Mouse (Mus musculus) gastrocnemius, postnatal 25 days (tissue): Measurements from ENCODE around the gene Nsun5. TPM values are rescaled to one million over a fixed set of nuclear protein-coding genes. Genes with fewer than 3 reads are reported as not detected.
A peak's percentile ranks its signal among the peaks of the same experiment; 100 is the strongest.
"Not testable (repeated sequence)": the region's sequence is repeated elsewhere in the genome, so short reads cannot be mapped to it uniquely, and the experiment has no call there.

Experiments
- DNase-seq: peaks from one replicate; pipeline ENCODE4 v3.0.0; 2022
- long read RNA-seq, 2 experiments: library from polyadenylated mRNA; stranded (forward); transcript quantifications; one replicate each; pipeline ENCODE4 v2.0.0; 2021
- total RNA-seq, 2 experiments: library from RNA; stranded (reverse); gene quantifications; 1 replicate in 1 of 2; 2 replicates in 1 of 2; pipeline ENCODE4 v1.2.3; 2021

Gene Nsun5
- 10 to 100 TPM in 1 of 2 experiments, 1 to 10 TPM in 1; 8.9 to 10.2 TPM for total RNA-seq
- long read RNA-seq, experiment 1, transcript Nsun5-201 (10 exons, 2,243 nt), result major isoform, 14 of 24 reads
- long read RNA-seq, experiment 1, partial matches to known transcripts, result 6 of 24 reads
- long read RNA-seq, experiment 1, other reads (novel, unspliced or antisense), result 4 of 24 reads
- long read RNA-seq, experiment 2, transcript Nsun5-201 (10 exons, 2,243 nt), result major isoform, 9 of 17 reads
- long read RNA-seq, experiment 2, partial matches to known transcripts, result 5 of 17 reads
- long read RNA-seq, experiment 2, other reads (novel, unspliced or antisense), result 3 of 17 reads

GRCm38 (mm10) chr5:135369787-135370654 lies at the start of gene Nsun5:
TSS of gene Nsun5 (plus strand) at chr5:135369953.
- peak; percentile 90 for DNase-seq

- DNase-seq, result no peak
Observed at GRCm38 (mm10) chr5:135322197-135322596, 47.6 kb upstream of the Nsun5 start.

GRCm38 (mm10) chr5:135326121-135326659 lies 43.6 kb upstream of the Nsun5 start:
- DNase-seq, result no peak

GRCm38 (mm10) chr5:135329471-135329870 lies 40.3 kb upstream of the Nsun5 start:
- no peak for DNase-seq

GRCm38 (mm10) chr5:135330201-135330600 lies 39.6 kb upstream of the Nsun5 start:
- DNase-seq, result no peak

GRCm38 (mm10) chr5:135331161-135331560 lies 38.6 kb upstream of the Nsun5 start:
- no peak for DNase-seq

GRCm38 (mm10) chr5:135337575-135337974 lies 32.2 kb upstream of the Nsun5 start:
- no peak for DNase-seq

- DNase-seq, result no peak
Observed at GRCm38 (mm10) chr5:135345989-135346388, 23.8 kb upstream of the Nsun5 start.

- DNase-seq, result no peak
Observed at GRCm38 (mm10) chr5:135346430-135346829, 23.3 kb upstream of the Nsun5 start.

GRCm38 (mm10) chr5:135347511-135348011 lies 22.2 kb upstream of the Nsun5 start:
- no peak for DNase-seq

- DNase-seq, result no peak
Observed at GRCm38 (mm10) chr5:135349862-135350261, 19.9 kb upstream of the Nsun5 start, which contains the start of gene Fkbp6. TSS of gene Fkbp6 (minus strand) at chr5:135350044.

- no peak for DNase-seq
Observed at GRCm38 (mm10) chr5:135351606-135352005, 18.1 kb upstream of the Nsun5 start.

- no peak for DNase-seq
Observed at GRCm38 (mm10) chr5:135352995-135353394, 16.8 kb upstream of the Nsun5 start, which contains the start of gene Trim50. TSS of gene Trim50 (plus strand) at chr5:135353295.

GRCm38 (mm10) chr5:135353564-135353963 lies 16.2 kb upstream of the Nsun5 start:
- DNase-seq, result no peak

GRCm38 (mm10) chr5:135356090-135356489 lies 13.7 kb upstream of the Nsun5 start:
- no peak for DNase-seq

- peak; percentile 45 for DNase-seq
Observed at GRCm38 (mm10) chr5:135357556-135357955, 12.2 kb upstream of the Nsun5 start.

GRCm38 (mm10) chr5:135359772-135360171 lies 10.0 kb upstream of the Nsun5 start:
- DNase-seq, result no peak

- no peak for DNase-seq
Observed at GRCm38 (mm10) chr5:135362572-135362971, 7.2 kb upstream of the Nsun5 start.

- DNase-seq, result no peak
Observed at GRCm38 (mm10) chr5:135363540-135363939, 6.2 kb upstream of the Nsun5 start.

GRCm38 (mm10) chr5:135367841-135368240 lies 1.9 kb upstream of the Nsun5 start:
- no peak for DNase-seq

- no peak for DNase-seq
Observed at GRCm38 (mm10) chr5:135368312-135368711, 1.4 kb upstream of the Nsun5 start.

GRCm38 (mm10) chr5:135369196-135369595 lies 557 bp upstream of the Nsun5 start:
- DNase-seq, result not testable (repeated sequence)

GRCm38 (mm10) chr5:135371195-135371594 lies 1.4 kb downstream of the Nsun5 start:
- no peak for DNase-seq
